Mouse (Mus musculus) right cerebral cortex, postnatal 4 days (tissue): Measurements from ENCODE around the gene Myo18b.
A peak's percentile ranks its signal among the peaks of the same experiment; 100 is the strongest.

ENCODE experiments used
- DNase-seq: peaks from one replicate; pipeline ENCODE4 v3.0.0-alpha.2; 2022

Myo18b gene

DNA sequence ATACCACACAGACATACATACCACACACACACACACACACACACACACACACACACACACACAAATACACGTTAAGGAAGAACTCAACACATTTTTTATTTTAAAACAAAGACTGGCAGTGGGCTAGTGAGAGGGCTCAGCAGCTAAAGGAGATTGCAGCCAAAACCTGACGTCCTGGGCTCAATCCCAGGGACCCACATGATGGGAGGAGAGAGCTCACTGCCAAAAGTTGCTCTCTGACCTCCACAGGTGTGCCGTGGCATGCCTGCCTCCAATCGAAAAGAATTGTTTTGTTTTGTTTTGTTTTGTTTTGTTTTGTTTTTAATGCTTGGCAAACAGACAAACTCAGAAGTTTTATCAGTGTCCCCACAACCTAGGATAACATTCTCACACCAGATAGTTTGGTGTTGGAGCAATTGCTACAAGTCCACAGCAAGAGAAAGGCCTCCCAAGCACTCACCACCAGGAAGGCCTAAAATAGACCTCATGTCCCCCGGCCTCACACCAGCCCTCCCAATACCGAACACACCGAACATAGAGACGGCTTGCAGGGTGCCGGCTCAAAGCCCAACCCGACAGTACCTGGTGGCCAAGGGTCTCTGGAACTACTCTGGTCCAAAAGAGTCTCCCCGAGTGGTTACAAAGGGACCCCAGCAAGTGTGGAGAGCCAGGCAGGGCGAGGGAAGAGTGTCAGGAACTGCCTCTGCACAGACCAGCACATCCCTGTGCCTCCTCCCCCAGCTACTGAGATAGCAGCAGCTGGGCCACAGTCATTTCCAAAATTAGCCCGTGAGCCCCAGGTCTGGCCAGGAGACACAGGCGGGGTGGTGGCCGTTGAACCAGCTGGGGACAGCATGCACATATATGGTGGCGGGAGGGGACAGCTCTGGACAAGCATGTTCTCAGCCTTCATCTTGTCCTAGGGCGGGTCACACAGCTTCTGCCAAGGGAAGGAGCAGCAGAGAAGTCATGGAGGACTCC, at the start of gene Myo18b:
Gene Myo18b (minus strand): TSS at position 689 of the 981 bp plus-strand sequence.
- DNase-seq, result no peak

DNA sequence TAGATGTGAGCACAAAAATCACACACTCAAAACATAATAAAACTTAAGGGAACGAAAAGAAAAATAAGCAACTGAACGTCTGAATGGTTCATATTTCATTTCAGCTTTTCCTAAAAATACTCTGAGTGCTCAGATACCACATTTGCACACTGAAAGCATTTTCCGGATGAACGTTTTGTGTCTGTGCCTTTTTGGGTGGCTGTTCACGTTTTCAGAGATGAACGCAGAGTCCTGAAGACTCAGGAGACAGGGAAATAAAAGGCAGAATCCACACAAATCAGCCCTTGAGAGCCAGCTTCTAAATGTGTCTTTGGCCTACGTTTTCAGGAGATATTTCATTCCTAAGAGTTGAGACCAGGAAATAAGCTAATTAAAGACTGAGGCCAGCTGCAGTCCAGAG, 49.8 kb upstream of the Myo18b start:
- no peak for DNase-seq

DNA sequence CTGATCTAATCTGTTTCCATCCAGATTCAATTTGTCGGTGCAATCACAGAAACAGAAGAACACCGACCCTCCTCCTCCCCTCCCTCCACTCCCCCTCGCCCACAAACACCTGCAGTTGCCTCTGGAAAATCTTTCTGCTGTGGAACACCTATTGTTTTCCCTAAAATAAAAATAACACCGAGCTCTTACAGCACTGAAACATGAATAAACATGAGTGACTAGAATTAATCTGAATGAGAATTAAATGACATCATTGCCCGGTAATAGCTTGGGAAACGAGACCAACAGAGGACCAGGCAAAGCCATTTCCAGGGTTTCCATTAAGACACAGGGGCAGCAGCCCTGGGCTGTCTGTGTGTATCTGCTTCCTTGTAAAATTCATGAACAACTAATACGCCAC, 46.1 kb upstream of the Myo18b start:
- no peak for DNase-seq

DNA sequence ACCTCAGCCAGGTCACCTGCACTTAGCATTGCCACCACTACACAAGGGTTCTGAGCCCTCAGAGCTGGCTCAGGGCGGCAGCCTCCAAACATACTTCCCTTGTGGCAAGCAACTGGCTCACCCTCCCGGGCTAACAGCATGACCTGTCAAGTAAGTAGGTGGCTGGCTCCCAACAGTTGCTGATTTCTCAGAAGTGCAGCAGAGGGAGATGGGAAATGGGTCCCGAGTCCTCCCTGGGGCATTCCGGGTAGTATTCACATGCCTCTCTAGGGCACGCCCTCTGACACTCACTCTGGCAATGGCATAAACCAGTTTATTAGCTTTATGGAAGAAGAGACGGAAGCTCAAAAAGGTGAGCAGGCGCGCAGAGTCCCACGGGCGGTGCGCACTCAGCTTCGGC, 44.8 kb upstream of the Myo18b start:
- no peak for DNase-seq

DNA sequence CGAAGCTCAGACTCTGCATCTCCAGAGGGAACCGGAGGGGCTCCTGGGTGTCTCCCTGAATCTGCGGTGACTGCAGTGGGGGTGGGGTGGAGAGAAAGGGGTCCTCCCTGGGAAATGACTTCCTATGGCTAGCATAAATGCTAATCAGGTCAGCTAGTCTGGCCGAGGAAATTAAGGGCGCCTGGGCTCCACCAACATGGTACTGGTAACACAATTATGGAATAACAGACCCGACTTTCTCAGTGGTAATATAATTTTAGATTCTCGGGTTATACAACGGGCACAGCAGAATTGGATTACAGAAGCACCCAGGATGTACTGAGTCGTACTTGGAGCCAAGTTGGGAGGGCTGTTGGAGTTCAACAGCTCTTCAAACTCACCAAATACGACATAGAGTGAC, 40.5 kb upstream of the Myo18b start:
- no peak for DNase-seq

DNA sequence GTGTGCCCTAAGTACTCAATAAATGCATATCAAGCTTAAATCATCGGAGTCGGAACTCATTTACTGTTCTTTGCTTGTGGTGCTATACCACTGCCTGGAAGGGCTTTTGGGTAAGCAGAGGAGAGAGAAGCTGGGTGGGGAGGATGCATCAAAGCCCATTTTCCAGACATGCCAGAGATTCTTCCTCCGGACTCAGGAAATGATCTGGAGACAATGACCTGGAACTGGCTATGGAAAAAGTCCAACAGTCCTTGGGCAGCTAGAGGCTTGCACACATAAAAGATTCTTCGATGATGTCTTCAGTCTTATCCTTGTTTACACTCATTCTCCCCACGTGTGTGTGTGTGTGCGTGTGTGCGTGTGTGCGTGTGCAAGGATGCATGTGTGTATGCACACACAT, 39.3 kb upstream of the Myo18b start:
- no peak for DNase-seq

DNA sequence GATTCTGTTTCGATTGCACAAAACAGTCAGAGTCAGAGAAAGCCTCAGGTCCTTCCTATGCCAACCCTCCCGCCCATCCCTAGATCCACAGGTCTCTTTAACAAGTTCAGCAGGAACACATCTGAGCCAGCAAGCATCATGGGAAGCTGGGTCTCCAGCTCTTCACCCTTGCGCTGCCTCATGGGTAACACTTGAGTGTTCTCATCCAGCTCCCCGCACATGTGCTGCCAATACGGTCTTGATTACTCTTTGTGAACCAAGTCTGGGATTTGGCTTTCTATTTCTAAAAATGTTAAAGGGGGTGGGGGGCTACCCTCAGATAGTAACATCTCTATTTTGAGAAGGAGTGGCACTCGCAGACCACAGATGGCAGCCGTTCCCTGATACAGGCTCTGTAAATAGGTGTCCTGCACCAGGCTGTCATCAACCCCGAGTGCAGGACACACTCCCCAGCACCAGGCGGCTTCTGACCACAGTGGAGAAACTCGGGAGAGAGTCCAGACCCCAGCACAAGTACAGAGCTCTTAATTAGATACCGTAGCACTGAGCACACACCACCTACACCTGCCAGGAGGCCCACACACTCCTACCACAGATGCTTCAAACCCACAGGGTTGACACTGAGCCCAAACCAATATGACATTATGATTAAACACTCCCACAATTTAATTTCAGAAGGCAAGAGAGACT, 36.9 kb upstream of the Myo18b start:
- no peak for DNase-seq

DNA sequence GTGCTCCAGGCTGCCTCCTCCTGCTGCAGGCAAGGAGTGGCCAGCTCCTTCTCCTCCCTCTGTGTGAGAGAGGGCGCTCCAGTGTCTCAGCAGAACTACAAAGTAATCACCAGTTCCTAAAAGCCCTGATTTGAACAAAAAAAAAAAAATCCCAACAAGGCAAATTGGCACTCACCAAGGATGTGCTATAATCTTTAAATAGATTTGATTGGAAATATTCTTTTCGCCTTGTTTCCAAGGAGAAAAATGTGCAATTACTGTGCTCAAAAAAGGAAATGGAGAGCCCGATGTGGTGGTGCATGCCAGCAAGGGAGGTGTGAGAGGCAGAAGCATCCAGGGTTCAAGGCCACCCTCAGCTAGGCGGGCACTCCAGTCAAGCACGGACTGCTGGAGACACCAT, 35.7 kb upstream of the Myo18b start:
- no peak for DNase-seq

DNA sequence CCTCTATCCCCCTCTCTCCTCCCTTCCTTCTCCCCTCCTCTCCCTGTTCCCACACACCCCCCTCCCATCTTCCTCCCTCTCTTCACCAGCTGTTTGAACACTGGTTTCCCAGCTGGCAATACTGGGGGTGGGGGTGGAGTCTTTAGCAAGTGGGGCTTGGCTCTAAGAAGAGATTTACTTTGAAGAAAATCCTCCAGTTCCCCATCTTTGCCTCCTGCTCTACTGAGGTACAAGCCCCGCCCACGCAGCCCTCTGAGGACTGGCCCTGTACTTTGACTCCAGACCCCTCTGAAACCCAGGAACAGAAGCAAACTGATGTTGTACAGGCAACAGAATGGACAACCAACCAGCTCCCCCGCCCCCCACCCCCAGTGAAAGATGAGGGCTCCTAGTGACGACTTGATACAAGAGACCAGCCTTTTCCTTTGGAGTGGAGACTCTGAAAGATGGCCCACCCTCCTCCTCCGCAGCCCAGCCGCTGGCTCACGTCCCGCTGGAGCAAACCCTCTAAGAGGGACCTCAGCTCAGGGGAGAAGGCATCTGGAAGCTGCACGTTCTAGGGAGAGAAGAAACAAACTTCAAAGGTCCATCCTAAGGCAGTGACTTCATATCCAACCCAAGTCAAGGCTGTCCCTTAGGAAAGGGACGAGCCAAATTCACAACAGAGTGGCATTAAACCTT, 32.2 kb upstream of the Myo18b start:
- DNase-seq, result no peak

DNA sequence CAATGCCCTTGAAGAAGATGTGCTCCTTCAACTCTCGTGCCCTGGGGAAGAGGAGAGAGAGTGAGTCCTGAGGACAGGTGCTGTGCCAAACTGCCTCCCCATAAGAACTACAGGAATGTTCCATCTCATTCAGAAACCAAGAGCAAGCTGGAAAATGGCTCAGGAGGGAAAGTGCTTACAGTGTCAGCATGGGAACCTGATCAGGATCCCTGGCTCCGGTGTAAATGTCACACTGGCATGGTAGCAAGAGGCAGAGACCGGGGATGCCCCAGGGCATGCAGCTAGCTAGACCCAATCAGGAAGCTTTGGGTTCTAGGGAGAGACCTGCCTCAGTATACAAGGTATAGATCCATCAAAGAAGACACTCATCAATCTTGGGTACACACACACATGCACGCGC, 29.3 kb upstream of the Myo18b start:
- no peak for DNase-seq

DNA sequence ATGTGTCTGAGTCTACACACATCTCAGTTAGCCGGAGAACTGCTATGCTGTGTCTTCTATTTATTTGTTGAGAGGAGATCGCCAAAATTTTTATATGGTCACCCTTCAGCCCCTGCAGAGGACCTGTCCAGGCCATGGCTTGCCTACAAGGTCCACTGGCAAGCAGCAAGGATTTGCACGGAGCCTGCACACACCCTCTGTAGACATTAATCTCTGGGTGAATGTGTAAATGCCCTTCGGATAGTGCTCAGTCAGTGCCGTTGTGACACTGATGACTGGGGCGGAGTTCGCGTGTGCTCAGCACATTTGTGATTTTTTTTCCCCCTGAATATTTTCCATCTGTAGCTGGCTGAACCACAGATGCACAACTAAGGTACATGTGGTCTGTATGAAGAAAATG, 28.6 kb upstream of the Myo18b start:
- no peak for DNase-seq

DNA sequence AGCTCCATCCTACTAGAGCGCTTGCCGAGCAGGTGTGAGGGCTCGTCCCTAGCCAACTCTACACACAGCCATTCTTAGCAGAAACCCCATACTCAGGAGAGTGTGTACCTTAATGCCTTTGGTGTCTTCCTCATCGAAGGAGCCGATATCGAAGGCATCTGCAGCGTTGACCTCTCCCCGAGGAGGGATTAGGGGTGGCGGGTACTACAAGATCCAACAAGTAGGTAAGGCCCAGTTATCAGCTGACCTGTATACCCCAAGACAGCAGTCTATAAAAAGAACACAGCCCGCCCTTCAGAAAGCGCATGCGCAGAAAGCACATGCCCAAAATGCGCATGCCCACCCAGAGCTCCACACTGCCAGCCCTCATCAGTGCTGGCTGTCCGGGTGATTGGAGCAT, 27.7 kb upstream of the Myo18b start:
- no peak for DNase-seq

DNA sequence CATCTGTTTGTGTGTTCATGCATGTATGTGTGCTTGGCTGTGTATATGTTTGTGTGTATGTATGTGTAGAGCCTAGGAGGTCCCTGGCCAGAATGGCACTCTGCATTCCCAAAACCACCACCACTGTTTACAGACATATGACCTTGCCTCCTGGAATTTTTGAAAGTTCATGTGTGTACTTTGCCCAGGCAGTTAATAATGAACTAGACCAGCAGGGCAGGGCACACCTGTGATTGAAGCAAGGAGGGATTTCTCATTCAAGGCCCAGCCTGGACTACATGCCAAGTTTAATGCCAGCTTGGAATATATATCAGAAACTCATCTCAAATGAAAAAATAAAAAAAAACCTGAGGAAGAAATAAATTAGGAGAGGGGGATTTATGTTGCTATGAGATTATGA, 25.8 kb upstream of the Myo18b start:
- no peak for DNase-seq

DNA sequence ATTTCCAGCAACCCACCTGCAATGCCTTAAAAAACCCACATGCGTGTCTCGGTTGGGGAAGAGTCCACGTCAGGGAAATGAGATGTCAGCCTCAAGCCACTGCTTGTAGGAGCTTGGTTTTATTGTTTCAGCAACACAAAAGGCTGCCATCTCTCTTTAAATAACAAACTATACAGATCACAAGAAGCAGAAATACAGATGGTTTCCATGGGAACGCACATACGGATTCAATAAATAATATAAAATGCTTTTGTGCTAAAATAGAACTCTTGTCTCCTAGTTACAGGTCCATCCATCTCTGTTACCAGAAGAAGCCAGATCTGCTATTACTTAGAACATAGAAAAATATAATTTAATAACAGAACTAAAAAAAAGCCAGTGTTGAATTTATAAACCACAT, 14.2 kb upstream of the Myo18b start:
- no peak for DNase-seq

DNA sequence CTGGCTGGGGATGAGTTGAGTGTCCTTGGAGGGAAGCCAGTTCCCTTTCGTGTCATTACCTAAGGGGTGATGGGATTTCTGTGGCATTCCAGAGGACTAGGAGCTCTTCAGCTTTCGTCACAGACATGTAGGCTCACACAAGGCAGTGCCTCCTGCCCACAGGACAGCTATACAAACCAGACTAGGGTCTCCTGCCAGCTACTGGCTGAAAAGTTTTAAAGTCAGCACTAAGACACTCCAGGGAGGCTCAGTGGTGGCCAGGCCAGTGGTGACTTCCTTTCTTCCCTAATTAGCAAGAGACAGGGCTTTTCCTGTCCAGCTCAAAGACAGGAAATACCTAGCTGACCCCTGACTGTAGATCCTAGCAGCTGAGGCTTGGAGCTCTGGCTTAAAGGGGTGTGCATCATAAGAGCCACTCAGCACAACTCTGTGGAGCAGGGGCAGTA, 12.0 kb upstream of the Myo18b start:
- no peak for DNase-seq

DNA sequence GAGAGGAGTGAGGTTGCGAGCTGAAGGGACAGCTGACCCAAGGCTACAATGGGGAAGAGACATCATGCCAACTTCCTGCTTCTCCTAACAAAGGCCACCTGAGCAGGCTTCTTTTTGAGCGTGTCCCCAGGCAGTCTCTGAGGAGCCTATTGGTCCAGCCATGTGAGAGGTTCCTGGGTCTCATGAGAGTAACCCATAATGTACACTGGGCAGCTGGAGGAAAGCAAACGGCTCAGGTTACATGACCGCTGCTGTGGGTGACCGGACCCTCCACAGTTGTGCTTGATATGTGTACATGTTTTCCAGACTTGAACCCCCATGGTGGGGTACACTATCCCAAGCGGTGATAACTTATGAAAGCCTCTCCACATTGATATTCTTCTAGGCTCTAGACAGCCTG, 11.3 kb upstream of the Myo18b start:
- no peak for DNase-seq

DNA sequence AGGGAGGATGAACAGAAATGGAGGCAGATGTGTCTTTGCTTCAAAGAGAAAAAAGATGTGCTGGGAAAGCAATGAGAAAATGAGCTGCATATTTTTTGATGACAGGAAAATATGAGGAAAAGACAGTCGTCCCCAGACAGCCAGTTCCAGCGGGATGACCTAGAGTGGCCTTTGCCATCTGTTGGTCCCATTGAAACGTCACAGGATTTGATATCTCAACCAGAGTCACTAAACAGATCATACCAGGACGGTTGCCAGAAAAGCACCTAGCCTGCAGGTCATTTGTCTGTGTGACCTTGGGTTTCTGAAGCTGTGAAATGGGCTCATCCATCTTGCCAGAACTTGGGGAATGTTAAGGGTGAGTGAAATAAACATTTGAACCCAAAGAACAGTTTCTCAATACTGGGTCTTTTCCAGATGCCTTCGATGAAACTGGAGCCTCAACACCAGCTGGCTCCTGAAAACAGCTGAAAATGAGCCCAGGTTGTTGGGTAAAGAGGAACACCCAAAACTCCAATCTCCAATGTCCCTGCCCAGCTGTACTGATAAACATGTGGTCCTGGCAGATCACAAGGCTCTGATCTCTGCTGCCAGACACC, 2.6 kb downstream of the Myo18b start:
- DNase-seq, result no peak

DNA sequence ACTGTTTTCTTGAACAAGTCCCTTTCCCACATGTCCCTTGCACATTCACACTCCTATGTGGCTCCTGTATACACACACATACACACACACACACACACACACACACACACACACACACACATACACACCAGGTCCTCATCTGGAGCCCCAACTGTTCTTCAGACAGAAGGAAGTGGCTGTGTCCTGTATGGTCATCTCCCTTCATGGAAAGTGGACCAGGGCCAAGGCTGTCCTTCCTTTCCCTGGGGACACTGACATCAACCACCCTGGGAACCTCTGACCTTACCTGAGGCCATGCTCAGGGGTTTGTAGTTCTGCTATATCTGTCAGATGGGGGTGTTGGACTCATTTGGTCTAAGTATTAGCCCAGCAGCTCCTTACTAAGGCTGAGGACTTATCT, 3.8 kb downstream of the Myo18b start:
- DNase-seq, result no peak

DNA sequence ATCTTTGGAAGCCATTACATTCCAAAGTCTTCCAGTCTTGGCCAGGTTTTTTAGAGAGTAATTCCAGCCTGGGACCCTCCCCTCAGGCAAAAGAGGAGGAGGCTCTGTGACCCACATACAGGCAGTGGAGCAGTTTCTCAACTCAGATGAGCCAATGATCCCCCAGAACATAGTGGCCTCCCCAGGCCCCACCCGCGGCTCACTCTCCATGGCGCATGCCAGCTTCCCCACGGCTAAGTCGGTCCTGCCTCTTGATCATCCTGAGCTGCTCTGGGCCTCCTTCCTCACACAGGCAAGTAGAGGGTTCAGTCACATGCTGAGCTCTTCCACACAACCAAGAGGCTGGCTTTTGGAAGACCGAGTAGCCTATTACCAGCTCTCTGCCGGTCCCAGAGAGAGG, 7.5 kb downstream of the Myo18b start:
- no peak for DNase-seq

DNA sequence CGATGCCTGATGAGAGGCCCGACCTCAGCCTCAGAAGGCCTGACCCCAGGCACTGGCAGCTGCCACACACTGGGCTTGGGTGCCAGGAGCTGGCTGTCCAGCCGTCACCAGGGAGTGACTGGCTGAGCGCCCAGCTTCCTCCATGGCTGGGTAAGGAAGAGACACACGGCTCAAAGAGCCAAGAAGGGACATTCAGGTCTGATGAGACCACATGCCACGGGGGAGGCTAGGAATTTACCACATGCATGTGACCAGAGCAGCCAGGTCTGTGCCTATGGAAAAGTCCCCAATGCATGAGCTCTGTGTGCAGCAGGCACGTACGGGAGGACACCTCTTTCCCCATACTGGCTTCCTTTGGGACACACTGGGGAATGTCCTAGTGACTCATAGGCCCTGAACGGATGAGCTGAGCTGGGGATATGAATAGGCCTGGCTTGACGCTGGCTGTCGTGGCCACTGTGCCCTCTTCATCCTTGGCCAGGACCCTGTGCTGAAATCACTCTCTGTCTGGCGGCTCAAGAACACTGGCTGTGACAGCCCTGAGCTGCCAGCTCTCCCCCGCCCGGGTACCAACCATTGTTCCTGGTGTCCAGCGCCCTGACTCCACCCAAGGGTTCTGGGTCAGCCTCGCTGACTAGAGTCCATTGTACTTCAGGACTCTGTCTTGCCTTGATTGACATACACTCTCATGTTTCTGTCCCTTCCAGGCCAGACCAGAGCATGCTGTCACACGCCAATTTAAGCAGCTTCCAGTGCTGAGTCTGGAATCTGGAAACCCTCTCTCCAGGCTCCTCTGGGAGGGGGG, 9.3 kb downstream of the Myo18b start:
- peak; percentile 58 for DNase-seq

DNA sequence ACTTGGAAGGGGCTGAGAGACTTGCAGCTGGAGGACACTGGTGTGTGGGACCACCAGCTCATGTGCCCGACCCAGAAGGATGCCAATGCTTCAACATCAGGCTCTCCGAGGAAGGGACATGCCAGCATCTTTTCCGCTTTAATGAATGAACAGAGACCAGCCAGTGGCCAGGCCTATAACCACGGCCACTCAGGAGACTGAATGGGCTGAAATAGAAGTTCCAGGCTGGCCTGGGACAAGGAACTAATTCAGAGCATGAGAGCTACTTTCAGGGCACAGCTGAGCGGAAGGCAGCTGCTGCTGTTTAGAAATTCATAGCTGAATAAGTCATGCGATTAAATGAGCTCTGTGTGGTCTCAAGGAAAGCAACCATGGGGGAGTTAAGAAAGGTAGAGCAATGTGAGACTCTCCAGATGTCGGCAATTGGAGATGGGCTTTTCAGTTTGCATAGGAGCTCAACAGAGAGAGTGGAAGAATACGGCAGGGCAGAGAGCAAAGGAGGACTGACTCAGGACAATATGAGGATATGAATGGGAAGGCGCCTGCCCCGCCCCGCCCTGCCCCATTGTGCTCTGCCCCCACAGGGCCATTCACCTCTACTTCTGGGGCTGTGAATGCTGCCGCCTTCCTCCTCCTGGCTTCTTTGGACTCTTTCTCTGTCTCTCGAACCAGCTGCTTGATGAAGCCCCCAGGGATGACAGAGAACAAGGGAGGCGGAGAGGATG, 18.6 kb downstream of the Myo18b start:
- DNase-seq, result no peak
